Mouse (Mus musculus) heart, adult 2 months (tissue): ENCODE data around the gene Ssbp1. TPM values are rescaled to one million over a fixed set of nuclear protein-coding genes. Genes with fewer than 3 reads are reported as not detected.

ENCODE experiments used
- DNase-seq, 2 experiments: peaks; one replicate each; pipeline ENCODE4 v3.0.0; 2021
- H3K27ac ChIP-seq: fragments of 200-600 bp; 2 replicates; pipeline ENCODE4 v1.8.1; 2022
- H3K27me3 ChIP-seq: fragments of 200-500 bp; 2 replicates; pipeline ENCODE4 v1.6.1; 2012; ENCODE audit warnings: mild to moderate bottlenecking, low read length, inconsistent platforms, mixed read lengths; ENCODE audit not compliant: control insufficient read depth, insufficient read depth
- H3K36me3 ChIP-seq: fragments of 200-500 bp; 2 replicates; pipeline ENCODE4 v1.6.1; 2012; ENCODE audit warnings: low read length, inconsistent platforms; ENCODE audit not compliant: control insufficient read depth, insufficient read depth
- H3K4me1 ChIP-seq: fragments of 200-500 bp; 2 replicates; pipeline ENCODE4 v1.6.1; 2011; ENCODE audit warnings: low read length; ENCODE audit not compliant: control insufficient read depth, insufficient read depth
- H3K4me3 ChIP-seq: fragments of 200-600 bp; 2 replicates; pipeline ENCODE4 v1.8.1; 2022
- H3K79me2 ChIP-seq: fragments of 200-500 bp; replicated peaks from 2 replicates; pipeline ENCODE4 v1.6.1; 2012; ENCODE audit warnings: mild to moderate bottlenecking, inconsistent platforms, low read length, moderate library complexity, mixed read lengths; ENCODE audit not compliant: control insufficient read depth, insufficient read depth
- H3K9ac ChIP-seq: fragments of 200-500 bp; 2 replicates; pipeline ENCODE4 v1.6.1; 2012; ENCODE audit warnings: low read depth, mild to moderate bottlenecking, control low read depth, inconsistent platforms, low read length, mixed read lengths
- CTCF ChIP-seq: fragments of 200-600 bp; IDR thresholded peaks from 2 replicates; pipeline ENCODE4 v1.8.1; 2022; ENCODE audit warnings: antibody characterized with exemption, mild to moderate bottlenecking, moderate library complexity
- EP300 ChIP-seq: fragments of 200-500 bp; IDR thresholded peaks from 2 replicates; pipeline ENCODE4 v1.6.1; 2011; ENCODE audit warnings: low read depth, low read length, control low read depth; ENCODE audit not compliant: insufficient read depth
- POLR2A ChIP-seq: fragments of 200-500 bp; IDR thresholded peaks from 2 replicates; pipeline ENCODE4 v1.6.1; 2011; ENCODE audit warnings: mild to moderate bottlenecking, low read depth, low read length, control low read depth; ENCODE audit not compliant: insufficient read depth
- WGBS: fragments of 180-500 bp; shearing (Covaris S2); methylation state at CpG from one replicate; pipeline ENCODE4 v1.1.7; 2018; 5-methylcytosine and 5-hydroxymethylcytosine counted together
- intact Hi-C: fragments of 180-260 bp; cut with DNase I; formaldehyde crosslinking; loops from one replicate; pipeline ENCODE4 v1.15.1; 2025
- polyA plus RNA-seq: library from polyadenylated mRNA; depleted of rRNA; stranded (reverse); fragments of >200 nt; gene quantifications from 2 replicates; pipeline ENCODE4 v1.2.3, GENCODE M21; 2012
- total RNA-seq, 2 experiments: library from RNA; stranded (reverse); gene quantifications; 2 replicates each; pipeline ENCODE4 v1.2.3; 2021

Ssbp1 gene
- total and polyA plus RNA-seq, 3 experiments, result 12.7 to 36.5 (median 32.0) TPM

- peak; percentile 42 to 52 for DNase-seq
- peak overlapping the region; percentile 98 for H3K4me3 ChIP-seq
Measured at GRCm38 (mm10) chr6:40435151-40436046, 35.8 kb upstream of the Ssbp1 start.

DNA sequence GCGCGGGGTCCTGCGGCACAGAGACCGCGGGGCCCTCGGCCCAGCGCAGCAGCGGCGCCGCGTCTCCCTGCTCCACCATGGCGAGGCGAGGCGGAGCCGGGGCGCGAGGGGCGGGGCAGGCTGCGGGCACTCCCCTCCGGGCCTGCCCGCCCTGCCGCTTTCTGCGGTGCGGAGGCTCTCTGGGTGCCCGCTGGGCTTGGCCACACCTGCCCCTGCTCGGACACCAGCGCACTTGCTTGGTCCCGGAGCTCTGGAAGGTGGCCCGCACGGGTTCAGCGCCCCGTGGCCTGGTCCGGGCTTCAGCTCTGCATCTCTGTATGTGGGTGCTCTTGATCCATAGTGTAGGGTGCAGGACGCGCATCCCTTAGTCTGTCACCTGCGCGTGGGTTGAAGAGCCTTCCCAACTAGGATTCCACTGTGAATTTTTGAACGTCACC, 35.1 kb upstream of the Ssbp1 start, which contains the start of gene E330009J07Rik:
Gene E330009J07Rik, minus strand, starts transcription at position 89 of the 437 bp plus-strand sequence.
- DNase-seq, result peak; percentile 88 to 92
- TF ChIP-seq POLR2A (no peak), EP300 (no peak), CTCF (no peak)
- Histone ChIP-seq H3K9ac (peak within 1 kb of the TSS; percentile 90), H3K4me1 (no peaks in the 10 kb centered on the region), H3K36me3 (no peaks in the 10 kb centered on the region), H3K79me2 (no peaks in the 10 kb centered on the region), H3K4me3 (peak within 1 kb of the TSS; percentile 98), H3K27ac (peak within 1 kb of the TSS; percentile 57), H3K27me3 (no peaks in the 10 kb centered on the region; the same call in 1 of the 2 replicates)
- intact Hi-C loops, result no loop called here
- under 1% methylated on average over 38 of the region's 38 CpGs for WGBS

More at GRCm38 (mm10) chr6:40435151-40436046, 35.8 kb upstream of the Ssbp1 start:
- TF ChIP-seq POLR2A (no peak), CTCF (no peak; the same call in 1 of the 2 replicates), EP300 (no peak)
- no peaks in the 10 kb centered on the region; the same call in 1 of the 2 replicates for H3K27me3 ChIP-seq
- H3K4me1 ChIP-seq, result no peaks in the 10 kb centered on the region
- no peaks in the 10 kb centered on the region for H3K36me3 ChIP-seq
- no peaks in the 10 kb centered on the region for H3K79me2 ChIP-seq
- peak overlapping the region; percentile 57 for H3K27ac ChIP-seq
- under 1% methylated on average over 71 of the region's 72 CpGs for WGBS
- H3K9ac ChIP-seq, result peak overlapping the region; percentile 90
- intact Hi-C loops, result loop anchor here (2.0 kb wide), 1 partner anchor 35 kb away; the partner anchor contains the start of gene Ssbp1

- no peak for DNase-seq
- WGBS, result 67% methylated on average over 5 of the region's 5 CpGs
- no peak within 1 kb of the TSS for H3K9ac ChIP-seq
- H3K27ac ChIP-seq, result no peak within 1 kb of the TSS
- no peaks in the 10 kb centered on the region for H3K36me3 ChIP-seq
- no peaks in the 10 kb centered on the region for H3K79me2 ChIP-seq
- peaks cover 2% of the 10 kb centered on the region; the same call in 1 of the 2 replicates for H3K27me3 ChIP-seq
- no peak within 1 kb of the TSS for H3K4me3 ChIP-seq
- H3K4me1 ChIP-seq, result no peaks in the 10 kb centered on the region
- no peak for TF ChIP-seq POLR2A
- intact Hi-C loops, result no loop called here
Measured at GRCm38 (mm10) chr6:40438936-40439335, 32.2 kb upstream of the Ssbp1 start, which contains the start of gene Wee2. TSS of gene Wee2 (plus strand) at chr6:40439088.

DNA sequence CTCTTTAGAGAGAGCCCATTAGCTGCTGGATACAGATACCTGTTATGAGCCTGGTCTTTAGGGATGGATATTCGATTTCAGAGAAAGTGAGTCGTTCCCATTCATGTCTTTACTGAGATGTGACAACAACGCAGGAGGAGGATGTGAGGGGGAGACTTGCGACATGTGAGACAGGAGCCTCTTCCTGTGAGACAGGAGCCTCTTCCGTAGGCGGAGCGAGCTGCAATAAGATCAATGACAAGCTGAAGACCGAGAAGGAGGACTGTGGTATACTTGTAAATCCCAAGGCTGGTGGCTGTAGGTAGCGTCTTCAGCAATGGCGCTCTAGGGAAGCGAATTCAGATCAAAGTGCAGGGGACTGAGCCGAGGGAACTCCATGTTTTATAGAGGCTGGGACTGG, 31.4 kb upstream of the Ssbp1 start:
- intact Hi-C loops, result no loop called here
- H3K27ac ChIP-seq, result no peak overlapping the region
- no peak for TF ChIP-seq CTCF
- no peak for TF ChIP-seq EP300
- TF ChIP-seq POLR2A, result no peak
- peaks cover 2% of the 10 kb centered on the region; the same call in 1 of the 2 replicates for H3K27me3 ChIP-seq
- no peaks in the 10 kb centered on the region for H3K36me3 ChIP-seq
- 25% methylated on average over 12 of the region's 12 CpGs for WGBS
- no peaks in the 10 kb centered on the region for H3K79me2 ChIP-seq
- no peak overlapping the region for H3K4me3 ChIP-seq
- H3K4me1 ChIP-seq, result no peaks in the 10 kb centered on the region
- DNase-seq, result no peak
- no peak overlapping the region for H3K9ac ChIP-seq

- H3K27me3 ChIP-seq, result peaks cover 3% of the 10 kb centered on the region; the same call in 1 of the 2 replicates
- TF ChIP-seq CTCF, result no peak
- TF ChIP-seq EP300, result no peak
- TF ChIP-seq POLR2A, result no peak
- WGBS, result 44% methylated on average over 3 of the region's 3 CpGs
Measured at GRCm38 (mm10) chr6:40441276-40441675, 29.9 kb upstream of the Ssbp1 start.

DNA sequence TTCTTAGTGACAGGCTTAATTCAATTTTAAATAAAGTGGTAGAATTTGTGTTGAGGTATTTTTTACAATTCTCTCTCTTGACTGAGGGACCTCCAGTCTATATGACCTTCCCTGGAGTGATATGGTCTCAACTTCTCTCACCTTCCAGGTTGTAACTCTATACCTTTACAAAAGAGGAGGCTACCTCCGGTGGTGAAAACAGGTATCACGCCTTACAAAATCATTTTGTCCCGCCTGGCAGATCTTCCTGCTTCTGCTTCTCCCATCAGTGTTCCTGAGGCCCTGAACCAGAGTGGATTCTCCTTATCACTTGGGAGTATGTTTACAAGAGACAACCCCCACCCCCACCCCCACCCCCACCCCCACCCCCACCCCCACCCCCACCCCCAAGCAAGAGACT, 29.4 kb upstream of the Ssbp1 start:
- H3K79me2 ChIP-seq, result no peaks in the 10 kb centered on the region
- H3K27ac ChIP-seq, result no peak overlapping the region
- H3K27me3 ChIP-seq, result peaks cover 3% of the 10 kb centered on the region; the same call in 1 of the 2 replicates
- H3K9ac ChIP-seq, result no peak overlapping the region
- H3K36me3 ChIP-seq, result no peaks in the 10 kb centered on the region
- TF ChIP-seq EP300 (no peak), POLR2A (no peak), CTCF (no peak)
- WGBS, result 30% methylated on average over 3 of the region's 3 CpGs
- no peaks in the 10 kb centered on the region for H3K4me1 ChIP-seq
- no peak for DNase-seq
- intact Hi-C loops, result no loop called here
- H3K4me3 ChIP-seq, result no peak overlapping the region

More at GRCm38 (mm10) chr6:40441276-40441675, 29.9 kb upstream of the Ssbp1 start:
- Histone ChIP-seq H3K79me2 (no peaks in the 10 kb centered on the region), H3K4me3 (no peak overlapping the region), H3K27ac (no peak overlapping the region), H3K4me1 (no peaks in the 10 kb centered on the region), H3K9ac (no peak overlapping the region), H3K36me3 (no peaks in the 10 kb centered on the region)
- no peak for DNase-seq
- intact Hi-C loops, result no loop called here
